Mouse (Mus musculus): ENCODE results near the gene Nhs.

DNA sequence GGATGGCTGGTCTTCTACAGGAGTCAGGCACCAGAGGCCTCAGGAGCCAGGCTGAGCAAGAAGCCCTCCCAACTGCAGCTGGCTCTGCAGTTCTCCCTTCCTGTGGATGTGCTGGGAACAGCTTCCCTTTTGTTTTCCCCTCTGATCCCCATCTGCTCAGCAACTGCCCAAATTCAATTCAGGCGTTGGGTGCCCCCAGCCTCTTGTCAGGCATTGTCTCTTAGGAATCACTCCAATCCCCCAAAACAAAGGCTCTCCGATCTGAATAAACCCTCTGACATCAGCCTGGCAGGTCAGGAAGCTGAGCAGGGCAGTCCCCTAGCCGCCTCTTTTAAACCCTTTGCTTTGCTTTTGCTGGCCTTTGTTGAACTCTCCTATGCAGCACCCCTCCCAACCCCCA, 149.7 kb downstream of the Nhs start:
- no peak for TF ChIP-seq FLI1 (IDR thresholded peaks at IDR 0.05; ENCODE audit: low read length)
- TF ChIP-seq GATA1 (IDR thresholded peaks at IDR 0.05; ENCODE audit: borderline replicate concordance, low read length), result no peak

Measured in megakaryocyte, embryonic 14.5 days (primary cell).